Mouse (Mus musculus) neural tube, embryonic 12.5 days (tissue): ENCODE results near the gene Clk1. TPM values are rescaled to one million over a fixed set of nuclear protein-coding genes. Genes with fewer than 3 reads are reported as not detected.

Source experiments
- ATAC-seq: fragments of 200-750 bp; cut with Nextera tagmentation; 2 replicates; pipeline ENCODE4 v1.8.0; 2017; ENCODE audit warnings: low read depth, mild to moderate bottlenecking, moderate TSS enrichment, moderate library complexity; ENCODE audit not compliant: low FRiP score
- H3K27ac ChIP-seq: fragments of 300-500 bp; sonication (generic); 2 replicates; pipeline ENCODE4 v1.5.1; 2016
- H3K27me3 ChIP-seq: fragments of 300-500 bp; sonication (generic); replicated peaks from 2 replicates; pipeline ENCODE4 v1.6.1; 2016; ENCODE audit warnings: mild to moderate bottlenecking
- H3K36me3 ChIP-seq: fragments of 300-500 bp; sonication (generic); 2 replicates; pipeline ENCODE4 v1.6.1; 2016; ENCODE audit warnings: mild to moderate bottlenecking
- H3K4me1 ChIP-seq: fragments of 300-500 bp; sonication (generic); 2 replicates; pipeline ENCODE4 v1.6.1; 2016
- H3K4me2 ChIP-seq: fragments of 300-500 bp; sonication (generic); replicated peaks from 2 replicates; pipeline ENCODE4 v1.6.1; 2016; ENCODE audit warnings: mild to moderate bottlenecking
- H3K4me3 ChIP-seq: fragments of 300-500 bp; sonication (generic); 2 replicates; pipeline ENCODE4 v1.5.1; 2016
- H3K9ac ChIP-seq: fragments of 300-500 bp; sonication (generic); 2 replicates; pipeline ENCODE4 v1.6.1; 2016; ENCODE audit warnings: mild to moderate bottlenecking
- H3K9me3 ChIP-seq: fragments of 300-500 bp; sonication (generic); 2 replicates; pipeline ENCODE4 v1.6.1; 2016; ENCODE audit warnings: mild to moderate bottlenecking
- WGBS: fragments of 180-500 bp; shearing (Covaris S2); methylation state at CpG from one replicate; pipeline ENCODE4 v1.1.7; 2016; 5-methylcytosine and 5-hydroxymethylcytosine counted together
- polyA plus RNA-seq: library from polyadenylated mRNA; unstranded; fragments of >200 nt; fragmentation: Nextera tagmentation; extraction: Ambion mirVana; gene quantifications from 2 replicates; pipeline ENCODE4 v1.2.1, GENCODE M21; 2016

Clk1 gene
- polyA plus RNA-seq, result 164 and 177 TPM in 2 replicates

DNA sequence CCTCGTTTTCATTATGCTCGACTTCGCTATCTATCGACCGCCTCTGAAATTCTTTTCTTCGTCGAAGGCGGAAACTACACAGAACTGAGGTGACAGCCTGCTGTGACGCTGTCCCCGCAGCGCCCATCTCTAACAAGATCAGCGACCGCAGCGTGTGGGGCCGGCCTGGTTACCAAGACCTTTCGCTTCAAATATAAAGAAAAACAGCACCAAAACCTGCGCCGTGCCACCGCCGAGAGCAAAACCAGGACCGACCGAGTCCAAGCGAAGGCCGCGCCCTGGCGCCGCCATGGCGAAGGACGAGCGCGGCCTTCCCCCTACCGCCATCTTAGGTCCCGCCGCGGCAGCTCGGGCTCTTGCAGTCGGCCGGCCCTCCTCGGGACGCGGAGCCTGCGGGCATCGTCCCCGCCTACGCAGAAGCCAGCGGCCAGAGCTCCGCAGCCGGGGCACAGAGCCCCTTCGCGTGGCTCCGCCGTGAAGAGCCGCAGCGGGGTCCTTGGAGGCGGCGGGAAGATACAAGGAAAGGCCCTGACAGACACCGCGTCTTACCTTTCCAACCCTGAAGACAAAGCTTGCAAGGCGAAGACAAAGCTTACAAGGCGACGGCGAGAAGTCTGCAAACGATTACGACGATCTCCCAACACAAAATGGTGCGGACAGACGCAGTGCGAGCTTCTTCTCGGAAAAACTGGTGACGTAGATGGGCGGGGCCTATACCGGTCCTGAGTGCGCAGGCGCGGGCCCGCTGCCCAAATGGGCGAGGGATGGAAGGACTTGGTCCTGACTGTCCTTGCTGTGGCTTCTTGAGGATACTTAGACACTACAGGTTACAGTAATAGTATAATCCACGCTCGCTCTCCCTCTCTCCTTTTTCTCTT lies at the start of gene Clk1:
Gene Clk1 (minus strand): TSS at position 696 of the 878 bp plus-strand sequence.
- Histone ChIP-seq H3K27ac (peak within 1 kb of the TSS; percentile 95), H3K4me3 (peak within 1 kb of the TSS; percentile 99), H3K36me3 (peaks cover 21% of the 10 kb centered on the region), H3K9me3 (no peaks in the 10 kb centered on the region), H3K4me1 (peaks cover 16% of the 10 kb centered on the region), H3K27me3 (no peaks in the 10 kb centered on the region), H3K9ac (peak within 1 kb of the TSS; percentile 99), H3K4me2 (peak within 1 kb of the TSS; percentile 72)
- peak; percentile 93 for ATAC-seq
- WGBS, result under 1% methylated on average over 79 of the region's 79 CpGs

DNA sequence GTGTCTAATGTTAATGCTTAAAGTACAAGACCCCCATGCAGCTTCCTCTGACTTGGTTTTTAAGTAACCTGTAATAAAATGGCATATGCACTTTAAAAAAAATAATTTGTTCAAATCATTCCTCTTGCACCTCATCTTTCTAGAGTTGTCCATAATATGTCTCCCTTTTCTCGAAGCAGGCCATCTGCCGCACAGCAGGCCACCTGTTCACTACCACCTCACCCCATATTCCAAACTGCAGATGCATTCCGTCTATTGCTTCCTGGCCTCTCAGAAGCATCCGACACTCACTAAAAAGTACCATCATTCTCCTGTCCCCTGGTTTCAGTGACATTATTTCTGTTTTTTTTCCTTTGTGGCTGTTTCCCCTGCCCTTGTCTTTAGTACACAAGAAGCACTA lies 41.7 kb upstream of the Clk1 start:
- Histone ChIP-seq H3K27ac (no peak overlapping the region), H3K4me3 (no peak overlapping the region), H3K36me3 (peaks cover 80% of the 10 kb centered on the region), H3K4me2 (no peak overlapping the region), H3K9ac (no peak overlapping the region), H3K9me3 (no peaks in the 10 kb centered on the region), H3K4me1 (no peaks in the 10 kb centered on the region), H3K27me3 (no peaks in the 10 kb centered on the region)
- ATAC-seq, result no peak
- 93% methylated on average over 4 of the region's 4 CpGs for WGBS

DNA sequence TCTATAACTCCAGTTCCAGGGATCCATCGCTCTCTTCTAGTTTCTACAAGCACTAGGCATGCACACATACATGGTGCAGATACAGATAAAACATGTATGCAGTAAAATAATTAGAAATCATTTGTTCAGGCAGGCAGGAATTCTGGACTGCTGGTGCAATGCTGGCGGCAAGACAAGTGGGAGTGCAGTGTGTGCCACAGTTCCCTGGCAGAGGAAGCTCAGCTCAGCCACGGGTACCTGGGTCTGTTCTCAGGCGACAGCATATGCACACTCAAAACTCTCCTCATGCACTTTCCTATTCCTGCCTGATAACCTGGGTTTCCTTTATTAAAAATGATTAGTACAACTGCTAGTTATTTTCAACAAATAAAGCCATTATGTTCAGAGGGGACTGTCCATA lies 41.2 kb upstream of the Clk1 start:
- Histone ChIP-seq H3K9ac (no peak overlapping the region), H3K27me3 (no peaks in the 10 kb centered on the region), H3K27ac (no peak overlapping the region), H3K36me3 (peaks cover 79% of the 10 kb centered on the region), H3K4me1 (no peaks in the 10 kb centered on the region), H3K4me3 (no peak overlapping the region), H3K9me3 (no peaks in the 10 kb centered on the region), H3K4me2 (no peak overlapping the region)
- no peak for ATAC-seq
- WGBS, result 94% methylated on average over 4 of the region's 4 CpGs

DNA sequence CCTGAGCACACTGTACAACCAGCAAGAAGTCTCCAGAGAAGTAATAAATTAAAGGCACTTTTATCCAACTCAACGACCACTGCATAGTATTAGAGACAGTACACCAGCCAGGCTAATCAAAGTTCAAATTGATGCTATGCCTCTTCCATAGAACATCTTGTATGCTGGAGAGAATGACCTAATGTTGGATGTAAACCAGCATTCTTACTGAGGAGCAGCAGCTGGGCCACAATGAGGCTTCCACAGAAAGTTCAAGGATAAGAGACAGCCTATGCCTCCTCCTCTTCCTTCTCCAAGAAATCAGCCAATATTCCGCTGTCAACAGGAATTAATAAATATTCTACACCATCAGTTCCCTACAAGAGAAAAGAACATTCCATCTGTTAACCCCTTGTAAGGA lies 40.1 kb upstream of the Clk1 start:
- Histone ChIP-seq H3K4me3 (no peak overlapping the region), H3K9me3 (no peaks in the 10 kb centered on the region), H3K27ac (no peak overlapping the region), H3K4me1 (no peaks in the 10 kb centered on the region), H3K4me2 (no peak overlapping the region), H3K36me3 (peaks cover 74% of the 10 kb centered on the region), H3K9ac (no peak overlapping the region), H3K27me3 (no peaks in the 10 kb centered on the region)
- ATAC-seq, result no peak
- 86% methylated on average over 2 of the region's 2 CpGs for WGBS

- H3K9me3 ChIP-seq, result no peaks in the 10 kb centered on the region
- peaks cover 89% of the 10 kb centered on the region for H3K36me3 ChIP-seq
- H3K27me3 ChIP-seq, result no peaks in the 10 kb centered on the region
- no peak overlapping the region for H3K27ac ChIP-seq
- no peak overlapping the region for H3K4me2 ChIP-seq
- ATAC-seq, result no peak
- H3K9ac ChIP-seq, result no peak overlapping the region
- H3K4me3 ChIP-seq, result no peak overlapping the region
- WGBS, result 94% methylated on average over 3 of the region's 3 CpGs
- H3K4me1 ChIP-seq, result no peaks in the 10 kb centered on the region
Measured at GRCm38 (mm10) chr1:58460566-58460965, 36.7 kb upstream of the Clk1 start.

GRCm38 (mm10) chr1:58458867-58459266 lies 35.0 kb upstream of the Clk1 start:
- Histone ChIP-seq H3K9me3 (no peaks in the 10 kb centered on the region), H3K27me3 (no peaks in the 10 kb centered on the region), H3K4me1 (no peaks in the 10 kb centered on the region), H3K4me3 (no peak overlapping the region), H3K4me2 (no peak overlapping the region), H3K9ac (no peak overlapping the region), H3K27ac (no peak overlapping the region), H3K36me3 (peaks cover 89% of the 10 kb centered on the region)
- 90% methylated on average over 2 of the region's 2 CpGs for WGBS
- ATAC-seq, result no peak

GRCm38 (mm10) chr1:58458175-58458574 lies 34.3 kb upstream of the Clk1 start:
- Histone ChIP-seq H3K27ac (no peak overlapping the region), H3K4me2 (no peak overlapping the region), H3K36me3 (peaks cover 89% of the 10 kb centered on the region), H3K9me3 (no peaks in the 10 kb centered on the region), H3K4me1 (no peaks in the 10 kb centered on the region), H3K4me3 (no peak overlapping the region), H3K27me3 (no peaks in the 10 kb centered on the region), H3K9ac (no peak overlapping the region)
- 86% methylated on average over 5 of the region's 5 CpGs for WGBS
- ATAC-seq, result no peak

GRCm38 (mm10) chr1:58454316-58454715 lies 30.4 kb upstream of the Clk1 start:
- H3K4me2 ChIP-seq, result no peak overlapping the region
- no peaks in the 10 kb centered on the region for H3K9me3 ChIP-seq
- H3K4me1 ChIP-seq, result no peaks in the 10 kb centered on the region
- no peak overlapping the region for H3K27ac ChIP-seq
- ATAC-seq, result no peak
- H3K36me3 ChIP-seq, result peaks cover 85% of the 10 kb centered on the region
- H3K9ac ChIP-seq, result no peak overlapping the region
- no peak overlapping the region for H3K4me3 ChIP-seq
- no peaks in the 10 kb centered on the region for H3K27me3 ChIP-seq
- 92% methylated on average over 6 of the region's 6 CpGs for WGBS

GRCm38 (mm10) chr1:58448396-58448795 lies 24.5 kb upstream of the Clk1 start:
- WGBS, result 92% methylated on average over 7 of the region's 7 CpGs
- H3K27me3 ChIP-seq, result no peaks in the 10 kb centered on the region
- H3K4me2 ChIP-seq, result no peak overlapping the region
- peaks cover 43% of the 10 kb centered on the region for H3K36me3 ChIP-seq
- H3K4me3 ChIP-seq, result no peak overlapping the region
- H3K9me3 ChIP-seq, result no peaks in the 10 kb centered on the region
- H3K27ac ChIP-seq, result no peak overlapping the region
- no peak overlapping the region for H3K9ac ChIP-seq
- ATAC-seq, result no peak
- peaks cover 23% of the 10 kb centered on the region for H3K4me1 ChIP-seq

DNA sequence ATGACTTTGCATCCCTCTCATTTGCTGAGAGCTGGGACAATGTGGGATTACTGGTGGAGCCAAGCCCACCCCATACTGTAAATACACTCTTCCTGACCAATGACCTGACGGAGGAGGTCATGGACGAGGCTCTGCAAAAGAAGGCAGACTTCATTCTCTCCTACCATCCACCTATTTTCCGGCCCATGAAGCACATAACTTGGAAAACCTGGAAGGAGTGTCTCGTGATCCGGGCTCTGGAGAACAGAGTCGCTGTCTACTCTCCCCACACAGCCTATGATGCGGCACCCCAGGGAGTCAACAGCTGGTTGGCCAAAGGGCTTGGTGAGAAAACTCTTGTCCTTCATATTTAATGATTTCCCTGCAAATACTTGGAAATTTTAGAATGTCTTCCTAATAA lies 23.9 kb upstream of the Clk1 start:
- Histone ChIP-seq H3K27me3 (no peaks in the 10 kb centered on the region), H3K4me1 (peaks cover 23% of the 10 kb centered on the region), H3K4me3 (no peak overlapping the region), H3K4me2 (no peak overlapping the region), H3K9ac (no peak overlapping the region), H3K36me3 (peaks cover 37% of the 10 kb centered on the region), H3K9me3 (no peaks in the 10 kb centered on the region), H3K27ac (no peak overlapping the region)
- ATAC-seq, result no peak
- WGBS, result 96% methylated on average over 7 of the region's 7 CpGs

- 9% methylated on average over 11 of the region's 11 CpGs for WGBS
- H3K9me3 ChIP-seq, result no peaks in the 10 kb centered on the region
- peak overlapping the region; percentile 76 for H3K4me2 ChIP-seq
- peak overlapping the region; percentile 60 for H3K4me3 ChIP-seq
- H3K9ac ChIP-seq, result peak overlapping the region; percentile 76
- H3K4me1 ChIP-seq, result peaks cover 23% of the 10 kb centered on the region
- peaks cover 31% of the 10 kb centered on the region for H3K36me3 ChIP-seq
- no peaks in the 10 kb centered on the region for H3K27me3 ChIP-seq
- peak overlapping the region; percentile 11; the same call in 1 of the 2 replicates for H3K27ac ChIP-seq
- peak; percentile 11; the same call in 1 of the 2 replicates for ATAC-seq
Measured at GRCm38 (mm10) chr1:58445861-58446260, 22.0 kb upstream of the Clk1 start.

DNA sequence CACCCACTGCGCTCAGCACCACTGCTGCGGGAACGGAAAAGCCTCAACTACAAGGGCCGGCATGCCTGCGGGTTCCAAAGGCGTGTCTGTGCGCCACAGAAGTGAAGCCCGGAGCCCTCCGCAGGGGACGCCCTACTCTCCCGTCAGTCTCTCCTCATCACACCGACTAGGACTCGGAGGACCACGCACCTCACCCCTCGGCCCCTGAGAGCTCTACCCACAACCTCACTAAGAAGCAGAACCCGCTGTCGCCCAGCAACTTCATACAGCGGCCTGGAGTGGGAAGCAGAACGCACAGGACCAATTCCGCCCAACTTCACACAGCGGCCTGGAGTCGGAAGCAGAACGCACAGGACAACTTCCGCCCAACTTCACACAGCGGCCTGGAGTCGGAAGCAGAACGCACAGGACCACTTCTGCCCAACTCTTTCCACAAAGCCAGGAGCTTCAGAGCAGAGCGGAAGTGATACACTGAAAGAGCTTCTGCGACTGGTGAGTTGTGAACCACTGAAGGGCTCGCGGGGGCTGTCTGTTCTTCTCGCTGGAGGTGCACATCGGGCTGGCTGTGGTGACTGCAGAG lies 21.4 kb upstream of the Clk1 start, which contains the start of the genes Nif3l1 and Ppil3:
Gene Nif3l1 (plus strand): TSS at position 9 of the 580 bp plus-strand sequence.
Gene Ppil3 (minus strand): TSS at position 344 of the 580 bp plus-strand sequence.
- Histone ChIP-seq H3K4me2 (peak within 1 kb of the TSS; percentile 76), H3K4me3 (peak within 1 kb of the TSS; percentile 60), H3K9me3 (no peaks in the 10 kb centered on the region), H3K27me3 (no peaks in the 10 kb centered on the region), H3K9ac (peak within 1 kb of the TSS; percentile 76), H3K4me1 (peaks cover 23% of the 10 kb centered on the region), H3K36me3 (peaks cover 30% of the 10 kb centered on the region), H3K27ac (peak within 1 kb of the TSS; percentile 65)
- WGBS, result under 1% methylated on average over 33 of the region's 33 CpGs
- ATAC-seq, result peak; percentile 97
